Mouse (Mus musculus): ENCODE data around the gene Rcor1. TPM values are rescaled to one million over a fixed set of nuclear protein-coding genes. Genes with fewer than 3 reads are reported as not detected.
"Not testable (repeated sequence)": the region's sequence is repeated elsewhere in the genome, so short reads cannot be mapped to it uniquely, and the experiment has no call there.

The Rcor1 gene
- polyA plus RNA-seq, 1 experiment: 33.8 TPM

- TF ChIP-seq CTCF (IDR thresholded peaks at IDR 0.05; ENCODE audit: low read depth, low read length): no peak
- TF ChIP-seq POLR2A (IDR thresholded peaks at IDR 0.05; ENCODE audit: borderline replicate concordance, low read depth, low read length): no peak
- Histone ChIP-seq H3K27ac (ENCODE audit: insufficient read depth, low read depth, low read length) (no peak overlapping the region), H3K4me1 (ENCODE audit: control insufficient read depth, insufficient read depth, low read length) (no peaks in the 10 kb centered on the region), H3K4me3 (ENCODE audit: insufficient read depth, low read length) (no peak overlapping the region)
Measured at GRCm38 (mm10) chr12:111064220-111064619, 25.1 kb downstream of the Rcor1 start.

DNA sequence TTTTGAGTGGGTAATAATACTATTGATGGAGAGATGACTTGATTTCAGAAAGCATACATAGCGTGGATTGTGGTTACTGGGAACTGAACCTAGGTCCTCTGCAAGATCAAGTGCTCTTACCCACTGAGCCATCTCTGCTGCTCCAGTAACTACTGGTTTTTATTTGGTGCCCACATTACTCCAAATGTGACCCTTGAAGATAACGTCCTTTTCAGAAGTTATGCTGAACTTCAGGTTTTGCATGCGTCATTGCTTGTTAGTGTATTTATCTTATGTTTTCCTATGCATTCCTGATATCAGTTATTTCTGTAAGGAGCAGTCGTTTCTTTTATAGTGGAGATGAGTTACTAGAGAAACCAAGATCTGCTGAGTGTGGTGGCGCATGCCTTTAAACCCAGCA is 26.2 kb downstream of the Rcor1 start:
- Histone ChIP-seq H3K4me3 (ENCODE audit: insufficient read depth, low read length) (no peak overlapping the region), H3K4me1 (ENCODE audit: control insufficient read depth, insufficient read depth, low read length) (peaks cover 3% of the 10 kb centered on the region), H3K27ac (ENCODE audit: insufficient read depth, low read depth, low read length) (no peak overlapping the region)
- no peak for TF ChIP-seq POLR2A (IDR thresholded peaks at IDR 0.05; ENCODE audit: borderline replicate concordance, low read depth, low read length)
- TF ChIP-seq CTCF (IDR thresholded peaks at IDR 0.05; ENCODE audit: low read depth, low read length): no peak

DNA sequence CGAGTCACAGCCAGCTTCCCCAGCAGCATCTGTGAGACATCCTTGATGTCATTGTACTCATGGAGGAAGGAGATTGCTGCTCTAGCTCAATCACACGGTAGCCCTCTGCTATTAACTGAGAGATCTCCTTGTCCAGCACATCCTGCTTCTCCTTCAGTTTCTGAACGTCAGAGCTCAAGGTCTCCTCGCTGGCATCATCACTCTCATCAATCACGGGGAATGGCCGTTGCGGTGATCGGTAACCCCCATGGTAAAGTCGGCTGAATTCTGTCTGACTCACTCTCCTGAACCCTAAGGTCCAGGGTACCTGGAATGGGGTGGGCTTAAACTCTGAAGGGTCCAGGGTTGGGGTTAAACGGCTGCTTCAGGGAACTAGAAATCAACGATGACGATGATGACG is 28.7 kb downstream of the Rcor1 start:
- Histone ChIP-seq H3K4me3 (ENCODE audit: insufficient read depth, low read length) (no peak overlapping the region), H3K4me1 (ENCODE audit: control insufficient read depth, insufficient read depth, low read length) (peaks cover 17% of the 10 kb centered on the region), H3K27ac (ENCODE audit: insufficient read depth, low read depth, low read length) (no peak overlapping the region)
- TF ChIP-seq CTCF (IDR thresholded peaks at IDR 0.05; ENCODE audit: low read depth, low read length): no peak
- TF ChIP-seq POLR2A (IDR thresholded peaks at IDR 0.05; ENCODE audit: borderline replicate concordance, low read depth, low read length): no peak

DNA sequence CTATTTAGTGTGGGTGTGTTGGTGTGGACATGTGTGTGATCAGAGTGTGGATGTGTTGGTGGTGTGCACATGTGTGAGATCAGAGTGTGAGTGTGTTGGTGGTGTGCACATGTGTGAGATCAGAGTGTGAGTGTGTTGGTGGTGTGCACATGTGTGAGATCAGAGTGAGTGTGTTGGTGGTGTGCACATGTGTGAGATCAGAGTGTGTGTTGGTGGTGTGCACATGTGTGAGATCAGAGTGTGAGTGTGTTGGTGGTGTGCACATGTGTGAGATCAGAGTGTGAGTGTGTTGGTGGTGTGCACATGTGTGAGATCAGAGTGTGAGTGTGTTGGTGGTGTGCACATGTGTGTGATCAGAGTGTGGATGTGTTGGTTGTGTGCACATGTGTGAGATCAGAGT is 30.1 kb downstream of the Rcor1 start:
- H3K4me1 ChIP-seq (ENCODE audit: control insufficient read depth, insufficient read depth, low read length): peaks cover 18% of the 10 kb centered on the region
- H3K4me3 ChIP-seq (ENCODE audit: insufficient read depth, low read length); H3K27ac ChIP-seq (ENCODE audit: insufficient read depth, low read depth, low read length): not testable (repeated sequence)

GRCm38 (mm10) chr12:111071009-111071408 is 31.9 kb downstream of the Rcor1 start:
- H3K4me3 ChIP-seq (ENCODE audit: insufficient read depth, low read length): no peak overlapping the region
- peaks cover 18% of the 10 kb centered on the region for H3K4me1 ChIP-seq (ENCODE audit: control insufficient read depth, insufficient read depth, low read length)
- no peak for TF ChIP-seq CTCF (IDR thresholded peaks at IDR 0.05; ENCODE audit: low read depth, low read length)
- peak overlapping the region; percentile 81 for H3K27ac ChIP-seq (ENCODE audit: insufficient read depth, low read depth, low read length)

GRCm38 (mm10) chr12:111071477-111072152 is 32.5 kb downstream of the Rcor1 start:
- H3K4me1 ChIP-seq (ENCODE audit: control insufficient read depth, insufficient read depth, low read length): peaks cover 18% of the 10 kb centered on the region
- H3K4me3 ChIP-seq (ENCODE audit: insufficient read depth, low read length): peak overlapping the region; percentile 49
- peak overlapping the region; percentile 96 for H3K27ac ChIP-seq (ENCODE audit: insufficient read depth, low read depth, low read length)
- TF ChIP-seq CTCF (IDR thresholded peaks at IDR 0.05; ENCODE audit: low read depth, low read length): no peak
- TF ChIP-seq POLR2A (IDR thresholded peaks at IDR 0.05; ENCODE audit: borderline replicate concordance, low read depth, low read length): no peak

GRCm38 (mm10) chr12:111076385-111076965 is 37.3 kb downstream of the Rcor1 start:
- TF ChIP-seq POLR2A (IDR thresholded peaks at IDR 0.05; ENCODE audit: borderline replicate concordance, low read depth, low read length) (no peak), CTCF (IDR thresholded peaks at IDR 0.05; ENCODE audit: low read depth, low read length) (no peak)
- H3K4me1 ChIP-seq (ENCODE audit: control insufficient read depth, insufficient read depth, low read length): peaks cover 10% of the 10 kb centered on the region
- no peak overlapping the region for H3K27ac ChIP-seq (ENCODE audit: insufficient read depth, low read depth, low read length)
- H3K4me3 ChIP-seq (ENCODE audit: insufficient read depth, low read length): no peak overlapping the region

- Histone ChIP-seq H3K27ac (ENCODE audit: insufficient read depth, low read depth, low read length) (no peak overlapping the region), H3K4me1 (ENCODE audit: control insufficient read depth, insufficient read depth, low read length) (peaks cover 4% of the 10 kb centered on the region; the same call in 1 of the 2 replicates), H3K4me3 (ENCODE audit: insufficient read depth, low read length) (no peak overlapping the region)
- TF ChIP-seq POLR2A (IDR thresholded peaks at IDR 0.05; ENCODE audit: borderline replicate concordance, low read depth, low read length) (no peak), CTCF (IDR thresholded peaks at IDR 0.05; ENCODE audit: low read depth, low read length) (no peak)
Measured at GRCm38 (mm10) chr12:111085579-111085978, 46.4 kb downstream of the Rcor1 start.

DNA sequence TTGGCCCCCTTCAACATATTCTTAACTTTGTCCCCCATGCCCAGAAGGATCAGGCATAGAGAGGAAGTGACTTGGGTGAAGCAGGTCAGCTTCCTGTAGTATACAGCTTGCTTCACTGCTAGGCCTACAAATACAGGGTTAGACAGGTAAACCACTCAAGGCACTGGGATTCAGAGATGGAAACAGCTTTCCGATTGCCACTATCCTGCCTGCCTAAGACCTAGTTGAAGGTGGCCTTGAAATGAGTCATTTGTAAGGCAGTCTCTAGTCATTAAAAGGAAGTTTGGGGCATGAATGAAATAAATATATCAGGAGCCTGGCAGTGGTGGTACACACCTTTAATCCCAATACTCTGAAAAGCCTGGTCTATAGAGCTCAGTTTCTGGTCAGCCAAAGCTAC is 47.9 kb downstream of the Rcor1 start:
- no peak for TF ChIP-seq CTCF (IDR thresholded peaks at IDR 0.05; ENCODE audit: low read depth, low read length)
- TF ChIP-seq POLR2A (IDR thresholded peaks at IDR 0.05; ENCODE audit: borderline replicate concordance, low read depth, low read length): no peak
- Histone ChIP-seq H3K27ac (ENCODE audit: insufficient read depth, low read depth, low read length) (no peak overlapping the region), H3K4me1 (ENCODE audit: control insufficient read depth, insufficient read depth, low read length) (peaks cover 13% of the 10 kb centered on the region; the same call in 1 of the 2 replicates), H3K4me3 (ENCODE audit: insufficient read depth, low read length) (no peak overlapping the region)

DNA sequence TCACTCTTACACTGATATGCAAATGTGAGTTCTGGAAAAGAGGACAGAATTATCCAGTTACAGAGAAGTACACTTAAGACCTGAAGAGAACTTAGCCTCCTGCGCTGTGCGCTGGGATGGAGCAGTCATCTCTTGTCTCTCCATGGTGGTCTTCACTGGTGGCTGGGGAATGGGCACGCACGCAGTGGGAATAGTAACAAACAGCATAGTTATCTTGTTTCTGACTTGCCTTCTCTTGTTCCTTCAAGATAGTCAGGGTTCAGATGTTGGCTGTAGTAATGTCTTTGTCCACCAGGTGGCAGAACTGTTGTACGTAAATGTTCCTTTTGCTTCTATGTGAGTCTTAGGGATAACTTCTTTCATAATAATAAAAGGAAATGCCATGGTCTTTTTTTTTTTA is 49.0 kb downstream of the Rcor1 start:
- H3K4me1 ChIP-seq (ENCODE audit: control insufficient read depth, insufficient read depth, low read length): peaks cover 13% of the 10 kb centered on the region; the same call in 1 of the 2 replicates
- H3K27ac ChIP-seq (ENCODE audit: insufficient read depth, low read depth, low read length): no peak overlapping the region
- TF ChIP-seq POLR2A (IDR thresholded peaks at IDR 0.05; ENCODE audit: borderline replicate concordance, low read depth, low read length): no peak
- TF ChIP-seq CTCF (IDR thresholded peaks at IDR 0.05; ENCODE audit: low read depth, low read length): no peak; the same call in 1 of the 2 replicates
- H3K4me3 ChIP-seq (ENCODE audit: insufficient read depth, low read length): no peak overlapping the region
